Mouse (Mus musculus) ovary, postnatal 36 days (tissue): ENCODE data around the gene a.
"Not testable (repeated sequence)": the region's sequence is repeated elsewhere in the genome, so short reads cannot be mapped to it uniquely, and the experiment has no call there.

Source experiments
- DNase-seq: peaks from one replicate; pipeline ENCODE4 v3.0.0; 2022; ENCODE audit warnings: low spot score, mixed read lengths

a gene

GRCm38 (mm10) chr2:154922134-154922533 is 130.9 kb downstream of the a start:
- not testable (repeated sequence) for DNase-seq

DNA sequence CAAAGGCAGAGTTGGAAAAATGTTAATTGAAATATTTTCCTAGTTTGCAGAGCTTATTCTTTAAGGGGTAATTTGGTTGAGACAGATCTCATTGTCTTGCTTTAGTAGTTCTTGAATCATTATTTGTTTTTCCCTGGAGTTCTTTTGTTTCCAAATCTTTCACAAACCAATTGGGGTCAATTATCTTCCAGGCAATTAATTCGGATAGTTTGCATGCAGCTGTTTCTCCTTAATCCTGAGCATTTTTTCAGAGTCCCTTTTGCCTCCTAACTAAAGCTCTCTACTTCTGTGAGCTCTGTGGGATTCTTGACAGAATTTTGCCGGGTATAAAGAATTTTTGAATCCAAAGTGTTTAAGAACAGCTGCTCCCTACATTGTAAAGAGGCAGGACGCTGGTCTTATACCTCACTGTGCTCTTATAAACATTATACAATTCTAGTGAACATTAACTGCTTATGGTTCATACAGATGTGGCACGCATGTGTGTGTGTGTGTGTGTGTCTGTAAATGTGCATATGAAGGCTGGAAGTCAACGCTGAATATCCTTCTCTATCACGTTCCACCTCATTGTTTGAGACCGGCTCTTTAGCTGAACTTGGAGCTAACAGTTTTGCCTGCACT is 134.3 kb downstream of the a start:
- no peak for DNase-seq

GRCm38 (mm10) chr2:154926843-154927242 is 135.6 kb downstream of the a start:
- no peak for DNase-seq

- no peak for DNase-seq
Observed at GRCm38 (mm10) chr2:154928298-154928697, 137.1 kb downstream of the a start.

- DNase-seq = no peak
Observed at GRCm38 (mm10) chr2:154933884-154934283, 142.7 kb downstream of the a start.

- DNase-seq = no peak
Observed at GRCm38 (mm10) chr2:154936106-154936505, 144.9 kb downstream of the a start.

DNA sequence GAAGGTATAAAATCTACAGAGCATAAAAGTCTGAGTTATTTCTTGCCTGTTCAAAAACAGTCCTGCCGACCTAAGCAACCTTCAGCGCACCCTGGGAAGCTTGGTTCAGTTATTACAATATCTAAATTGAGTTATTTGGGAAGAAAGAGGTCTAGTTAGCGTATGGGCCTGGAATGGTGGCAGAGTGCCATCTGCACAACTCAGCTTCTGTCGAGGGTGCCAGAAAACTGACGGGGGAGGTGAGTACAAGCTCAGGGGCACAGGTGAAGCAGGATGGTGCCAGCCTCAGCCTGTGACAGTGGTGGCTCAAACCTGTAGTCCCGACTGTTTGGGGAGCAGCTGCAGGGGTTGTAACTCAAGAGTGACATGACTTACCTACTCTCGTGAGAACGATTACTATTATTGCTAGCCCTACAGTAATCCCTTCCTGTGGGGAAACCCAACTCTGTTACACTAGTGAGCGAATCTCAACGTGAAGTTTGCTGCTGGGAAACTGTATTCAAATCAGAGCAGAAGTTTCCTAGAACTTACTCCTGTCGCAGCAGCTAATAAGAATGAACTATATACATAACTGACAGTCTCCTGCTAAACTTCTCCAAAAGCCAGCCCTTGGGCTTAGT is 145.4 kb downstream of the a start:
- DNase-seq = no peak

DNA sequence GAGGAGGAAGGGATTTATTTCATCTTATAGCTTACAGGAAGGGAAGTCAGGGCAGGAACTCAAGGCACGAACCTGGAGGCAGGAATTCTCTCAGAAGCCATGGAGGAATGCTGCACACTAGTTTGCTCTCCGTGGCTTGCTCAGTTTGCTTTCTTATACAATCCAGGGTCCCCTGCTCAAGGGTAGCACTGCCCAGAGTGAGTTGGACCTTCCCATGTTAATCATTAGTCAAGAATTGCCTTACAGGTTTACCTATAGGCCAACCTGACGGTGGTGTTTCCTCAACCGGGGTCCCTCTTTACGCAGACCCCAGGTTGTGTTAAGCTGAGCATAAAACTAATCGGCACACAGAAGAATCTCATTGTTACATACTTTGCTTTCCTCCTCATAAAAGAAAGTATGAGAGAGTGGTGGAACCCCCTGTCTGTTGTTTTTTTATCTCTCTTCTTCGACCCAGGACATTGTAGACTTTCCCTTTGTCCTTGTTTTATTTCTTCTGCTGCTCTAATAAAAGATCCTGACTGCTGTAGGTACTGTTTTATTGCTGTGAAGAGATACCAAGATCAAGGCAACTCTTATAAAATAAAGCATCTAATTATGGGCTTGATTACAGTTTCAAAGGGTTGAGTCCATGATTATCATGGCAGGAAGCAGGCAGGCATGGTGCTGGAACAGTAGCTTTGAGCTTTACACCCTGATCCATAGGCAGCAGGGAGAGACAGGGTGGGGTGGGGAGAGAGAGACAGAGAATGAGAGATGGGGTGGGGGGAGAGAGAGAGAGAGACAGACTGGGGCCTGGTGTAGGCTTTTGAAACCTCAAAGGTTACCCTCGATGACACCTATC is 146.6 kb downstream of the a start:
- no peak for DNase-seq

DNA sequence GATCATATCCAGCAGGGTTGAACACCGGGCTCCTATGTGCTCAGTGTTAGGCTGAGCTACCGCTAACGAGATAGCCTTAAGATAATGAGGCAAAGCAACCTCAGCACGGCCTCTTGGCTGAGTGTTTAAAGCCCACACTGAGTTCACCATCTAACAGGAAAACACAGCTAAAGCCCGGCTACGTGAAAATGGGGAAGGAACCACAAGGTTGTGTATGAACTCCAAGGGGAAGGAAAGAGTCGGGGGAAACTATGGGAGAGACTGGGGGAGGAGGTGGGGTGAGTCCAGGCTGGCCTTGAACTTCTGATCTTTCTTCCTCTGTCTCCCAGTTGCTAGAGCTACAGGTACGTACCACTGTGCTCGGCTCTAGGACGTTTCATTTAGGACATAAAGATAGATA is 150.8 kb downstream of the a start:
- no peak for DNase-seq

DNA sequence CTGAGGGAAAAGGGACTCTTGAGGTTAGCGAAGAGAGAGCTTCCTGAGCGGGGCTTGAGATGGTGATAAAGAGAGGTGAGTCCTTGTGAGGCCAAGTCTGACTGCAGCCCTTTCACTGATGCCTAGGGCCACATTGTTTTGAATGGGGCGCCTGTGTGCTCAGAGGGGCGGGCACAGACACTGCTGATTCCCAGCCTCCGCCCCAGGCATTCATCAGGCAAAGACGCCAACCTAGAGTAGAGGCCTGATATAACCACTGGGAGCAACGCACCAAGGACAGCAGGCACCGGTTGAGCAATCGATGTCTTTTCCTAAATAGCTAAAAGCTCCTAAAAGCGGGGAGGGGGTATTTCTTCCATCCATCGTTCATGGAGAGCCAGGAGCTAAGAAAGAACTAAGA is 151.3 kb downstream of the a start:
- DNase-seq = no peak

- DNase-seq = peak; percentile 84
Observed at GRCm38 (mm10) chr2:154943101-154943500, 151.9 kb downstream of the a start.

- DNase-seq = no peak
Observed at GRCm38 (mm10) chr2:154946921-154947320, 155.7 kb downstream of the a start.

GRCm38 (mm10) chr2:154949352-154949751 is 158.2 kb downstream of the a start:
- DNase-seq = no peak

DNA sequence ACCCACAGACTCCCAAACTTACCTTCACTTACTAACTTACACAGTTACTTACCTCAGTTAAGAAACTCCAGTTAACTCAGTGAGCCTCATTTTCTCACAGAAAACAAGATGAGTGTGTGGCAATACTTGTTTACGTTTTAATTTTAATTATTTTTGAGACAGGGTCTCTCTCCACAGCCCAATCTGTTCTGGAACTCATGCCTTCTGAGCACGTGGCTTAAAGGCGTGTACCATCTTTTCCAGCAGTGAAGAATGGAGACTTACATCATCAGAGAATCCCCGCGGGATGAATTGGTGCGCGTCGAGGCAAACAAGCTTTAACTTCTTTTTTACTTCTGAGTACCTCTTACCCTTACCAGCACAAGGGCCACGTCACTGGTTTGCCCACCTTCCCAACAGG is 158.7 kb downstream of the a start:
- DNase-seq = no peak

DNA sequence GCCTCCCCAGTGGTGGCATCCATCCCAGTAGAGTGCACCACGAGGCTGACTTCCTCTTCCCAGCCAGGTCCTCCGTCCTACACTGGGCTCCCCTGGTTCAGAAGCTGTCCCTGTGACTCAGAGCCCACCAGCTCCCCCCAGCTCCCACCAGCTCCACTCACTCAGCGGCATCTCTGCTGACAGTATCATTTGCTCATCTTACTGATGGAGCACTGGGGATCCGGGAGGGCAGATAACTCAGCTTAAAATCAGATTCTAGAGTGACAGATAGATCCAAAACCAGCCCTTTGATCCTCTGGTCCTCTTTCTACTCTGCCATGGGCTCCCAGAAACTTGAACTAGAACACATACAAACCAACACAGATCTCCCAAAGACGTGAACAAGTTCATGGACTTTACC is 159.4 kb downstream of the a start:
- DNase-seq = no peak

DNA sequence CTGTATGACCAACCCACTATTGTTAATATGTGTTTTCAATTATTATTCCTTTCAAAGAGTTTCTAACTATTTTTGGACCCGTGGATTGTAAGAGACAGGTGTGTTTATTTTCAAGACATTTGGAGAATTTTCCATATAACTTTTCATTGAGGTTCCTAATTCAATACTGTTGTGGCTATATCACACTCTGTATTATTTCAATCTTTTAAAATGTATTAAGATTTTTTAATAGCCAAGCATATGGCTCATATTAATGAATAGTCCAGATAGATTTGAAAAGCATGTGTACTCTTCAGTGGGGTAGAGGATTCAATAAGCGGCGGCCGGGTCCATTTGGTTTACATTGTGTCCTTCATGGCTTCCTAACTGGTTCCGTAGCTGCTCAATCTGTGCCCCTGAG is 168.3 kb downstream of the a start:
- no peak for DNase-seq

DNA sequence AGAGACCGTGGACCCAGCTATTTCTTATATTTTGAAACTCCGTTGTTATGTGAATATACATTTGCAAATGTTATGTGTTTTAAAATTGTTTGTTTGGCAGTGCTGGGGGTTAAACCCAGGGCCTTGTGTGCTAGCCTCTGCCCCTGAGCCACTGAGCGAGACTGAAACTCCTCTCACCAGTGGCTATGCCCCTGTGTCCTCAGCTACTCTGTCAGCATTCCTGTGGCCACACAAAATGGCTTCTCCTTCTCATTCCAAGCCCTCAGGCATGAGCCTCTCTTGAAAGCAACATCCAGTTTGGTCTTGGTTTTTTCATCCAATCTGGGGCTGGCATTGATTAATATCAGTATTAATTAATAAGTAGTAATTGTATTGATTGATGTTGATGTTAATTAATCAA is 168.7 kb downstream of the a start:
- DNase-seq = no peak

GRCm38 (mm10) chr2:154963176-154963575 is 172.0 kb downstream of the a start:
- DNase-seq = no peak

DNA sequence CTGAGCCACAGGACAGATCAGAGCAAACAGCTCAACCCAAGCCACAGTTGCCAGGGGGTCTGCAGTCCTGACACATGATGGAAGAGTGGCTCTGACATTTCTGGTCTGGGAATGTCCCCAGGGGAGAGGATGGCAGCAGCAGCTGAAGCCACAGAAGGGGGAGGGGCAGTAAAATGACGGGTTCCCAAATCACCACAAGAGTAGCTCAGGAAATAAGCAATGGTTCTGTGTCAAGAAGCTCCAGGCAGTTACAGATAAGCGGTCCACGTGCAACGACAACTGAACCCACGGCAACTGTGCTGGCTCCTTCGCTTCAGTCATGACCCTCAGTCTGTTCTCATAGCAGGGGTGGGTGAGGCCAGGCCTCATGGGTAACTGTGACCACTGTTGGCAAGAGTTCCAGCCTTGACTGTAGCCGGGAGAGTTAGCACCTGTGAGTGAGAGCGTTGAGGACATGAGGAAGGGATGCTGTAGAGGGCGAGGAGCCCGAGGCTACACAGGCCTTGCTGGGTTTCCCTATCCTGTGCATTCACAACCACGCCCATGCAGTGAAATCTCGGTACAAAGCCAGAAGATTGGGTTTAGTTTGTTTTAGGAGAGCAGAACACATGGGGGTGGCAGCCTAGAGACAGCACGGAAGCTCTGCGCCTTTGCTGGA is 178.7 kb downstream of the a start:
- DNase-seq = not testable (repeated sequence)

DNA sequence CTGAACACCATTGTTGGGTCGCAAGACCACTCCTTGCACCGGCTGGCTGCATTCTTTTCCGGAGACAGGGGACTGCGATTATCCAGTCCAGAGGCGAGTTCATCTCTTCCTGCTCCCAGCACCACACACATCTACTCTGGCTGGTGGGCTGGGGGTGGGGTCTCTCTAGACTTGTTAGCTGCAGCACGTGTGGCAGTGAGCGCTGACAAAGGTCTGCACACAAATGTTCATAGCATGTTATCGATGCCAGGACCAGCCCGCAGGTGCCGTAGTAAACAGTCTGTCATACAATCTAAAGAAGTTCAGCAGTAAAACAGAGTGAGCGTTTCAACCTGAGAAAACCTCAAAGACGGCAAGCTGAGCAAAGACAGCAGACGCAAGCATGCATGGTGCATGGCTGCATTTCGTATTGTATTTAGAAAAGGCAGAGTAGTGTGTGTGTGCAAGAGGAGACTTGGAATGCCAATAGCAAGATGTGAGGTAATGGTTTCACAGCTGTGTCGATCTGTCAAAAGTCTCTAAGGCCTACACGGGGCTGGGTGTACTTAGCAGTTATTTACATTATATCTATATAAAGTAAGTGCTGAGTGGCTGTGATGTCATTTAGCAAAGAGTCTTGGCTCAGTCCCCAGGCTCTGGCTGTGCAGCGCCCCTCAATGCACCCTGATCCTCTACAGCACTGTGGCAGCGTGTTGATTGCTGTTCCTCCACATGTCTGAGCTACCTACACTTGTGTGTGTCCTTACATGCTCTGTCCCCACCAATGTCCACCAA is 180.9 kb downstream of the a start:
- no peak for DNase-seq

DNA sequence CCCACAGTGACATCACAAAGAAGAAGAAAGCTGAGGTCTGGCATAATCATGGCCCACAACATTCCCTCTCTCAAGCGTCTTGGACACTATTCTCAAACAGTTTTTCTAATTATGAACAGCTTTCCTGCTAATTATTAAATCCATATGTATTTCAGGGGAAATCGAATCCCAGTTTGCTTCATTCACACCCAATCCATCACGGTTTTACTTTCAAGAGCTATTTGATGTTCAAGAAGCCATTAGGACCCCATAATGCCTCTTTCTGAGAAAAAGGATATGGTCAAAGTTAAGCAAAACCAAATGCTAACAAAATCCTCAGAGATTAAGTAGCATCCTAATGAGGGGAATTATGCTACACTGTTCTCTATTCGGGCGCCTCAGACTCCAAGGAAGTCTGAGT is 181.8 kb downstream of the a start:
- no peak for DNase-seq

DNA sequence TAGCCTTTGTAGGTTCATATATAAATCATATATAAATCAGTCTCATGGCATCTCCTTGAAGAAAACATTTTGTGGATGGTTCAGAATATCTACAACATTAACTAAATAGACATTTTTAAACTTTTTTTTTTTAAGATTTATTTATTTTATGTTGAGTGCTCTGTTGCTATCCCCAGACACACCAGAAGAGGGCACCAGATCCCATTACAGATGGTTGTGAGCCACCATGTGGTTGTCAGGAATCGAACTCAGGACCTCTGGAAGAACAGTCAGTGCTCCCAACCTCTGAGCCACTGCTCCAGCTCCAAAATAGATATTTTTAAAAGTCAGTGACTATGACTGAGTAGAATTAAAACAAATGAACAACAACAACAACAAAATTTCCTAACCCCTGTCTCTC is 195.4 kb downstream of the a start:
- DNase-seq = no peak
